Mouse (Mus musculus) gastrocnemius, postnatal 10 days (tissue): ENCODE measurements around the gene App. TPM values are rescaled to one million over a fixed set of nuclear protein-coding genes. Genes with fewer than 3 reads are reported as not detected.

Experiments
- DNase-seq: peaks from one replicate; pipeline ENCODE4 v3.0.0; 2021; ENCODE audit warnings: mixed read lengths
- total RNA-seq, 2 experiments: library from RNA; stranded (reverse); gene quantifications; 2 replicates each; pipeline ENCODE4 v1.2.3; 2021

Gene App
- total RNA-seq, 2 experiments from 2014 or later = 188 to 221 TPM

DNA sequence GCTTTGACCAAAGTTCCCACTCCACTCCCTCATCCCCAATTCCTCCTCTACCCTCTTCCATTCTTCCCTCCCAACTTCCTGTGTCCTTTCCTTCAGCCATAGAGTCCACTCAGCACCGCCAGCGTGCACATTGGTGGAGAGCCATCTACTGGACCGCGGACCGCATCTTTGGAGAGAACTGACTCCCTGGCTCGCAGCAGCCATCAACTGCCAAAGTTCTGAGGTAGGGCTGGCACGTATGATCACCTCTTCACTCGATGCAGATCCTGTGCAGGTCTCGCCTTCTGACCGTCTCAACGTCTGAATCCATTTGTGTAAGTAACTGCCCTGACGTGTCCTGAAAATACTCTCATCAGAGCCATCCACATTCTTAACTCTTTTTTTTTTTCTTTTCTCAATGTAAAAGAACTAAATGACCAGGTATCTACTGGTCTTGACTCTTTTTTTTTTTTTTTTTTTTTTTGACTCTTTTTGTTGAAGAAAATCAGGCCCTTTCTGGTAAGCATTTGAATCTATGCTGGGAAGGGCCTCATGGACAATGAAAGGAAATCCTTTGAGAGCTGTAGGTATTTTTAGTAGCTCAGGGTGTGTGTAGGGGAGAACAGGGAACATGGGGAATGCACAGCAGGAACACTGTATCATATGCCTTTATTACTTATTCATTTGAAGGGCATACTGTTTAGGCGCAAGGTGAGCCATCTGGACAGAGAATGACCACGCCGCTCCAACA, 200.0 kb downstream of the App start:
- no peak for DNase-seq

DNA sequence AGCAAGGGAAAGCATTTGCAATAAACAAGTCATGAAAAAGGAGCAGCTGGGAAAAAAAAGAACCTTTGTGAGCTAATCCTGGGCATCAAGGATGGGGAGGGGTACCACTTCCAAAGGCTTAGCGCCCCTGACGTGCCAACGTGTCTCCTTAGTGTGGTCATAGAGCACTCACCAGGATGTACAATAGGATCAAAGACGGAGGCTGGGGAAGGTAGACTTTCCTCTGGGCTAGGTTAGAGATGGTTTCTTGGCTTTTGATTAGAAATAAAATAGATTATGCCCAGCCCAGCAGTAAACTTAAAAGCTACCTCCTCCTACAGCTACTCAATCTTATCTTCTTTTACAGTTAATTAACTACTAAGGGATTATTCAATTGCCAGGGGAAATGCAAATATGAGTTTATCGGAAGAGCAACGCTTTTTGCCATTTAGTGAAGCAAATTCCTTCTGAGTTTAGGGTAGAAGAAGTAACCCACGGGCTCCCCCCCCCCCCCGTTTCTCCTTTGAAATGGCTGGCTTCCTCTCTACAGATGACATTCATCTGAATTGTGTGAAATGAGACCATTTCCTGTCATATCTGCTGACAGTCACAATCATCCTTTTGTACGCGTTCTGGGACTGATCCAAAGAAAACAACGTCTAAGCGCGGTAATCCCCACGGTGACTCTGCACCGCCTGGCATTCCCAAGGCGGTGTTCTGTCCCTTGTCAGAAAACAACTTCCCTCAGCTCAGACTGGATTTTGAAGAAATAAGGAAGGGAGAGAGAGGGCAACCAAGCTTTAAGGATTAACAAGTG, 201.8 kb downstream of the App start:
- DNase-seq = no peak

DNA sequence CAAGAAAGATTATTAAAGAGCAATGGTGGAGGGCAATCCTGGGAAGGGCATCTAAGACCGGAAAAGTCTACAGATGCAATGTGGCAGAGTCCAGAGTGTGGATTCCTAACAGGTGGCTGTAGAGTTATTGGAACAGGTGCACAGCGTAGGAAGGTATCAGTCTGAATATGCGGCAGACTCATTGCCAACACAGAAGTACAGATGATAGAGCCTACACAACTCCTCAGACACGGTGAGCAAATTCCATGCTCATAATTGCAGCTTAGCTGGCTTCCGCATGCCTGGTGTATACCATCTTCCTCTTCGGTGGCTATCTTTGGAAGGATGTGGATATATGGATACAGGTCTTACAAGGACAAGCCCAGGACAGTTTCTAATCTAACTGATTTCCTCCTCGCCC, 204.5 kb downstream of the App start:
- no peak for DNase-seq

DNA sequence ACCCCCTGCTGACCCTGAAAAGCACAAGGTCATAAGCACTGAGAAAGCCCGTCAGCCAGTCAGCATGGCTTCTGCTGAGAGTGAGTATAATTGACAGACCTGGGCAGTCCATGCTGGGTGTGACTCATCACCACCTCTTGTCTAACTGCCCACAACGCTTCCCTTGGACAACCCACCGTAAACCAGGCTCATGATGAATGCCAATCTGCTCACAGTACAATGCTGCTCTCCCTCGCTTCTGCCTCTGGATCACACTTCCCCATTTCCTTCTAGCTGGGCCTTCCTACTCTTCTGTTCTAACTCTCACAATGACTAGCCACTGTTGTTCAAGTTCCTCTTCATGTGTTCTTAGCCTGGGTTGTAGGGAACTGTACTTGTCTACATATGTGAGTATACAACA, 206.6 kb downstream of the App start:
- no peak for DNase-seq

DNA sequence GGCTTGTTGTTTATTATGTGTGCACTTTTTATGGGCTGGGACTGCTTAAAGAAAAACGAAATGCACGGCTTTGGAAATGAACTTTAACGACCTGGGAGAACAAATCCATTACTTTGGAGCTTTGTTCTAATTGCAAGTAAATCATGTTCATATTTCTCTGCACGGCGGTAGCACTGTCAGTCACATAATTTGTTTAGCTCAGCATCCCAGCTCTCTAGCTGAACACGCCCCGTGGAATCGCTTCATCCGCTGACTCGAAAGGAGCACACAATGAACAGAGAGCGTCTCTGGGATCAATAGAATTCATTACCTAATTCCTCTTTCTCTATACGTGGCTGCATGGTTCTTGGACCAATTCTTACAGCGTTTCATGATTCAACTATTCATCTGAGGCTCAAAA, 207.5 kb downstream of the App start:
- no peak for DNase-seq

DNA sequence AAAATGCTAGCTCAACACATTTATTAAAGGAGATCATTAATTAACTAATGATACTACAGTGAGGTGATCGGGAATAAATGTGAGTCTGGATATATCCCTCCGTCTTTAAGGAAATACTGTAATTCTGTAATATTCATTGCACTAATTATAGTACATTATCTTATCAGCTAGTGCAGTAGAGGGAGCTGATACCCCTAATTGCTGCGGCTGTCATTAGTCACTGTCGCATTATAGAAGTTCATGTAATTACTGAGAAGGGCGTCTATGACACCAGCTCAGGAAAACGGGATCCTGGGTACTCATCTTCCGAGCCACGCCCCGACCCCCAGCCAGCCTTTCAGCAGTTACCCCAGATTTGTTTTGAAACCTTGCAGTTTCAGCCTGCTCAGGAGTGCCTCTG, 209.6 kb downstream of the App start:
- no peak for DNase-seq

DNA sequence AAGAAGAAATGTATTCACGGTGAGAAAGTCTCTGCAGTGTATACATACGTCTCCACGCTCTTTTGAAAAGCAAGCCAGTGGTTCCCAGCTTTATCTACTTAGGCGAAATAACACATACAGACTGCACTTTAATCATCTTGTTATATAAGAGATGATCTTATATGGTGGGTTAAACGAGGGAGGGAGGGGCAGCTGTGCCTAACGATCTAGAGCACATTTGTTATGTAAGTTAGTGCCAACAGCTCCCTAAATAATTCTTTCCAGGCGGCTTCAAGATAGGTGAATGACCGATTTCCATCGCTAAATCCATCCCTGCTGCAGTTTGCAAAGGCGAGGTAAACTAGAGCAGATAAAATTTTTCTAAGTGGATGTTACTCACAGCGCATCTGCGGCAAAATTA, 210.0 kb downstream of the App start:
- no peak for DNase-seq

DNA sequence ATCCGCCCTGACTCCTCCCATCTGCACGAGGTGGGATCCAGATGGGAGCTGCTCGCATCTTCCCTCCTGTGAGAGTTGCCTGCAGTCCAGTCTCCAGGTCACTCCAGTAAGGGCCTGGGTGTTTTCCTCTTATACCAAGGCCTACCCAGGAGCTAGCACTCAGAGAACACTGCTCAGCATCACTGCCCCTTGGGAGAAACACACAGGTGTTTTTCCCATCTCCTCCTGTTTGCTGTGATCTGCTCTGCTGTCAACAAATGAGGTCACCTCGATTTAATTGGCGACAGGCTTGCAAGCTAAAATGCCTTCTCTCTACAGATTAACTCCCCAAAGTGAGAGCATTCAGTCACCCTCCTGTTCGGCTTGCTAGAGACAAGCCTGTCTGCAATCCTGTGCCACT, 216.3 kb downstream of the App start:
- no peak for DNase-seq

DNA sequence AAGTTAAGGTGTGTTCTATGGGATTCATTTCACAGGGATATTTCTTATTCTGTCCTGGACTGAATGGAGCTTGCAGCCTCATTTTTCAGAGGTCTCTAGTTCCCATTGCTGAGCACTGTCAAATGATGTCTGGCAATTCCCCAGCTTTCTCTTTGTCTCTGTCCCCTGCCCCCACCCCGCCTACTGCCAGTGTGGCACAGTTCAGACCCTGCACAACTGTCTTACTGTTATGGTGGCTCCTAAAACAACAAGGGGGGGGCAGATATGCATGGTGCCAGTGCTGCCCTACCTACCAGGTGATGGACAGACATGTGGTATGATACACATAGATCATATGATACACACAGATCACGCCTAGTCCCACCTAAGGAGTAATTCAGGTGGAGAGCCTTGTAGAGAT, 216.9 kb downstream of the App start:
- no peak for DNase-seq

DNA sequence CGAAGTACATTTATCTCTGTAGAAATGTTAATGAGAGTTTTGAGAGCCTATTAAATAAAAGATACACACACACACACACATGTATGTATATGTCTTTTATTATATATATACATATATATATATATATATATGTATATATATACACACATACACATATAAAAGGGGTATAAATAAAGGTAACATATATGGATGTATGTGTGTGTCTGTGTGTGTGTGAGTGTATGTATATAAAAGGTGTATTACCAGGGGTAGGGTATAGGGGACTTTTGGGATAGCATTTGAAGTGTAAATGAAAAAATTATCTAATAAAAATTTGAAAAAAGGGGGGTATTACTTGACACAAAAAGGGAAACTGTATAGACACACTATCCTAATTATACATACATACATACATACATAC, 217.7 kb downstream of the App start:
- no peak for DNase-seq

DNA sequence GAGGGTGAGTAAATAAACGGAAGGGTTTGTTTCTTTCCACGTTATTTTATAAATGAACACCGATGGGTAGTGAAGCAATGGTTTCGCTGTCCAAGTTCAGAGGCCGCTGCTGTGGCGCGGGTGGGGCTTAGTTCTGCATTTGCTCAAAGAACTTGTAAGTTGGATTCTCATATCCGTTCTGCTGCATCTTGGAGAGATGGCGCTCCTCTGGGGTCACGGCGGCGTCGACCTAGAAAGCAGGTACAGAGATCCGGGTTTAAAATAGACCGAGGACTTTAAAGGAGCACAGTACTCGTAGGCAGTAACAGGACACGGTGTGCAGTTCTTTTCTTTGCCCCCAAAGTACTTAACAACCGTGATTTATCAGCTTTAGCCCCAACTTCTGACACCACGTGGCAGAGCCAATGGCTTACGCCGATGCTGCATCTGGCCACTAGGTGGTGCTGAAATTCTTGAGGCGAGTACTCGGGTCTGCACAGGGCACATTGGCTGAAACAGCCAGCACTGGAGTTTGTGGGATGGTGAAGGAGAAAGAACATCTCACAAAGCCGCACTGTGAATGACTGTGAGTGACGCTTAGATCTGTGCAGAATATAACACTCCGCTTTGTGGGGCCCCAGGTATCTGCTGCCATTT, 218.2 kb downstream of the App start:
- DNase-seq = peak; percentile 89

DNA sequence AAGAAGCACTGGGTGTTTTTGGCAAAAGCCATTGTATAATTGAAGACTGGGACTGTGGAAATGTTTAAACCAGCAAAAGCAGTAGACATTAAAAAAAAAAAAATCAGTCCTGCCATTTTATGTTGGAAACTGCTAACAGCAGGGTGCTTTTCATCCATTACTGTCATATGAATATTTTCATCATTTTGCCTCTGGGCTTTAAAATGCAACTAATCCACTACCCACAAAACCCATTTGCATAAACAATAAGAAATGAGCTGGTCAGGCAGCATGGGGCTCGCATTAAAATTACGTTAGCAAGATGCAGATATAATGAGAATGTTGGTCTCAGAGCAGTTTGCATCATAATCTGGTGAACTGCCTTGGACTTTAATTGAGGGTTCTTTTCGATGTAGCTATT, 242.5 kb downstream of the App start:
- DNase-seq = no peak

DNA sequence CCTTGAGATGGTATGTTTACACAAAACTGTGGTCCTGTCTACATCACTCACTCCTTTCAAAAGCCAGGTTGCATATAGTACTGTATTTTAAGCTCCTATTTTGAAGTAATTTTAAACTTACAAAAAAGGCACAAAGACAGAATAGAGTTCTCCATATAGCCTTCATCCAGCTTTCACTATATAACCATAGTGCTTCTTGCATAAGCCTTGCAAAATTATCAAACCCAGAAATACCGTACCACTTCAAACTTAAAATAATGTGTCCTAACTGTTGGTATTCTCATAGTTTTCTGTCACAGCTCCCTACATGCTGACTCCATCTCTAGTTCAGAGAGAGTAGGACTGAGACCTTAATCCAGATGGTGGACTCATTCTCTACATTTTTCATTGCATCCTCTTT, 245.7 kb downstream of the App start:
- DNase-seq = no peak

DNA sequence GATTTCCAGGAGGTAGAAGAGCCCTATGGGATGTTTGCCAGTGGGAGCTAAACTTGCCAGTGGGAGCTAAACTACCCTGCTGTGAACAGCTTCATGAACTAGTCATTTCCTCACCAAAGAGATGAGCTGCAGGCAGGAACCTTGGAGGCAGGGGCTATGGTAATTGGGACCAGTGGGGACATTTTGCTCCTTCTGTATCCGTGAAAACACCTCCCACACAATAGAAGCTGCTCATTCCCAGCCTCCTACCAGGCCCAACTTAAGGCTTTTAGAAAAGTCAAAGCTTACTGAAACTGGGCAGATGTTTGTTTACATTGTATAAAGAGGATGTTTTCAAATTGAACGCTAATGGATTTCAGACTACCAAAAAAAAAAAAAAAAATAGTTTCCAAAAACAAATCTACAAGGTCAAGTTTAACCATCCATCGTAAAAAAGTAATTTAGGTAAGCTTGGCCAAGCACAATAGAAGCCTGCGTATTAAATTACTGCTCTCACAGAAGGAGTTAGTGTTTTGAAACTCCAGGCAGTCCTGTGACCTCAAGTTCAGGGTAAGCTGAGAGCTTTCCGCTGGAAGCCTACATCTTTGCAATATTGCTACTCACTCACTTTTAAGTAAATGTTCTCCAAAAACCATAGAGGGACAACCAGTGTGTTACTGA, 253.8 kb downstream of the App start:
- no peak for DNase-seq

DNA sequence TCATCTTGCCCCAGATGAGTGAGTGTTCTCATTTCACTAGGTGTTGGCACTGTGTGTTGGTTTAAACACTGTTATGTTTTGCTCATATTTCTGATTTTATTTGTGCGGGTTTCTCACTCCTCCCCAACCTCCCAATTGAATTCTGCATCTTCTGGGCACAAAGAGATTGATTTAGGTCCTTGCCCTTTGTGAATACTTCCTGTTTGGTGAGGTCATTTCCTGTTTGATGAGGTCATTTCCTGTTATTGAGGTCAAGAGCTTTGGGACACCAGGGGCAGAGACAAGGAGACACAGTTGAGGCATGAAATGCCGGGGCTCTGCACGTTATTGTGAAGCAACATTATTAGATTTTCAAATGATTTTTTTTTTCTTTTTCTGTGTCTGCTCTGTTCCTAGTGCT, 254.5 kb downstream of the App start:
- no peak for DNase-seq

DNA sequence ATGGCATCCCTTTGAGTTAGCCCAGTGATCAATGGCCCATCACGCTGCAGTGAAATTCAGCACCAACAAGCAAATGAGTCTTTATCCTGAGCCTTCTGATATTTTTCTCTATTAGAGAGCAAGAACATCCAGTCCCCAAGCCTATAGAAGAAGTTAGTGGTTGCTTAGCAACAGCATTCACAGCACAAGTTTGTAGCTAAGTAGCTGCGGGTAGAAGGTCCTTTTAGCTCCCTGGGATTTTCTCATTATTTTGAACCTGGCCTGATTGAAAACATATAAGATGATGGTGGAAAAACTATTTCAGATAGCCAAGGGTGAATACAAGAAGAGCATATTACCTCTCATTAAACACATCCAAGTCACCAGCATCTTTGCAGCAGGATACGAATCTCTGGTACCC, 256.8 kb downstream of the App start:
- DNase-seq = no peak

DNA sequence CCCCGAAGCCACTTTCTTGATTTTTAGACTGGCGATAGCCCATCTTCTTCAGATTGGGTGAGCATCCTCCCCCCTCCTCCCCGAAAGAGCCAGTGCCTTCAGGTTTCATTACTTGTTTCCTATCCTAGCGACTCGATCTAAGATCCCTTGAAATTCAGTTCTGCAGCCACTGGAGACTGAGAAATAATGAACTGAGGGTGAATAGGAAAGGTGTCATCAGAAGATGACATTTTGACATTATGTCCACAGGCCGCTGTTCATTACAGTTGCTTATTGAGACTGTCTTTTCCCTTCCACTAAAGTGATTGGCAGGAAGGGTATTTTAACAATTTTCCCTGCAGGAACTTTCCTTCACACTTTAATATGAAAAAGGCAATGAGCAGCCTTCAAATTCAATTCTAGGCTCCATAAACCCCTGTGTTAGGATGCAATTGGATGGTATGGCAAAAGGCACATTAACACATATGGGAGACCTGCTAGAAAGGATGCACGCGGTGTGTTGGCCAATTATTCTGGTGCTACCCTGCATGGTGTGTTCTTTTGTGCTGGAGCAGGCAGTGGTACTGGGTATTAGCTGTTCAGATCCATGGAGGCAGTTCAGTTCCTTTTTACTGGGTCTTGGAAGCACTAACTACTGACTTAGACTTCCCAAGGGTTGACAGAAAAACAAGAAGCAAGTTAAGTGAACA, 261.9 kb downstream of the App start:
- DNase-seq = no peak

DNA sequence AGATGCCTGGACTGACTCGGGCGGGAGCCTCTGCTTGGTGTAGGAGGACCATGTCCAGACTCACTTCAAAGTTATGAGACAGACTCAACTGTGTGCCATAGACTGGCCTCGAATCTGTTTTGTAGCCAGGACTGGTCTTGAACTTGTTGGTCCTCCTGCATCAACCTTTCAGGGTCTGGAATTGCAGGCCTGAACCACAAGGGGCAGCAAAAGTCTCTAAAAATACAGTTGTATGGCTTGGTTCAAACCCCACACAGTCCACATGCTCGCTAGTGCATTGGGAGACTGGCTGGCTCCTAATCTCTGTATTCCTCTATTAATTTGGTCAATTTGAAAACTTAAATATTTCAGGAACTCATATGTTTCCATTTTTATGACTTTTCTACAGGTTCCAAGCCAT, 270.6 kb downstream of the App start:
- no peak for DNase-seq
